Mouse (Mus musculus) liver (tissue): ENCODE measurements around the gene Nxpe4.
"Not testable (repeated sequence)": the region's sequence is repeated elsewhere in the genome, so short reads cannot be mapped to it uniquely, and the experiment has no call there.

ENCODE experiments used
- DNase-seq: peaks from one replicate; pipeline ENCODE4 v3.0.0-alpha.2; 2020; ENCODE audit warnings: mixed read lengths

Gene Nxpe4

DNA sequence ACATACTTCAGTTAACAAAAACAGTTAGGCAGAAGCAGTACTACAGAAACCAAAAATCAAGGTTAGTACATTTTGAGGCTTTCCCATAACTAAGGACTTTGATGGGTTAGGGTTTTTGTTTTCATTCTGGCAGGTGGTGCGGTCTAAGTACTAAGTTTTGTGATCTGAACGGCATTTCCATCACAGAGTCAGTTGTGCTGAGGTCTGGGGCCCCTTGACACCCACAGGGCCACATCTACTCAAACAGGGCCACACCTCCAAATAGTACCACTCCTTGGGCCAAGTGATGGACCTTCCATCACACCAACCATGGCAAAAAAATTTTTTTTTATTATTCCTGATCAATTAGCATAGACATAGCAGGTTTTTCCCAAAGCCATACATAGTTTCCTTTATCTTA lies 251.8 kb downstream of the Nxpe4 start:
- DNase-seq, result no peak

GRCm38 (mm10) chr9:48417366-48417765 lies 255.5 kb downstream of the Nxpe4 start:
- DNase-seq, result not testable (repeated sequence)

GRCm38 (mm10) chr9:48417994-48418393 lies 256.2 kb downstream of the Nxpe4 start:
- DNase-seq, result no peak

- DNase-seq, result no peak
These were observed 256.6 kb downstream of the Nxpe4 start for GRCm38 (mm10) chr9:48418397-48418796.

DNA sequence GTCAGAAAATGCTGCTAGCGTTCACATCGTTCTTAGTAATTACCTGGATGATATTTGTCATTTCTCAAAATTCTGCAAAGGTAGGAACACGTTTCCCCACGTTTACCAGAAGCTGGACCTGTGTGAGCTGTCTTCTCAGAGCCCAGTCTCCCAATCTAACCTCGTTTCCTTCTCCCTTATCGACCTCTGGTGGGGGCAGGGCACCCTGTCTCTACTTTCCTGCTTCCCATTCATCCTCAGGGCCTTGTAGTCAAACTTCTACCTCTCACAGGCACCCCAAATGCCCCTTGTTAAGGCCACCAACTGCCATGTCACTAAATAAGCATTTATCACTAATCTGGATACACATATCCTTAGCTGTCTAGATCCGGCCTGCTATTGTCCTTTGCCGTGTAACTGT lies 257.0 kb downstream of the Nxpe4 start:
- no peak for DNase-seq

- no peak for DNase-seq
These were observed 258.6 kb downstream of the Nxpe4 start for GRCm38 (mm10) chr9:48420437-48420836.

GRCm38 (mm10) chr9:48421029-48421428 lies 259.2 kb downstream of the Nxpe4 start:
- DNase-seq, result no peak

DNA sequence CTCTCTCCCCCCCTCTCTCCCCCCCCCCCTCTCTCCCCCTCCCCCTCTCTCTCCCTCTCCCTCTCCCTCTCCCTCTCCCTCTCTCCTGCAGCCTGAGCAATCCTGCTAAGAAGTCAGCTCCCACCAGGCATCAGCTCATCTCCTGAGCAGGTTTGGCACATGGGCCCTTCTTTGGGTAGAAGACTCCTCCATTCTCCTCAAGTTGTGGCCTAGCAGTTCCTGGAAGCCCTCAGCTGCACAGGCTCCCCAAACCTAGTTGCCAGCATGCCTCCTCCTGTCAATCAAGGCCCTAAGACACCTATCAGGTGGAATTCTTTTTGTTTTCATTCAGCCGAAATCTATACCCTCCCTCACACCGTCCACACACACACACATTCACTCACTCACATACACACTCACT lies 259.7 kb downstream of the Nxpe4 start:
- DNase-seq, result no peak

DNA sequence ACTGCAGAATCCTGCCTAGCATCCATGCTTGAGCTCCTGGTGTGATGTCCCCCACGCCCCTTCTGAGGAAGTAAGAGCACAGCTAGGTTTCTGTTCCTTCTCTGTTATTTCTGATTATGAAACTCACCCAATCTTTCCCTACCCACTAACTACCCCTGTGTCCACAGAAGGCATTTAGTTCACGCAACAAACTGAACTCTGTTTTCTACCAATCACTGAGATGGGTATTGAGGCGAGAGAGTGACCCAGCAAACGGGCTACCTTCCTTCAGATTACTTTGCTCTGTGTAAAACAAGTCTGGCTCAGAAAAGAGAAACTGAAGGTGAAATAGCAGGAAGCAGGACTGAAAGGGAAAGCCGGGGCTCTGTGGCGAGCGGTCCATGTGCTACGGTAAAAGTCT lies 260.6 kb downstream of the Nxpe4 start:
- DNase-seq, result no peak

GRCm38 (mm10) chr9:48423256-48423655 lies 261.4 kb downstream of the Nxpe4 start:
- no peak for DNase-seq

GRCm38 (mm10) chr9:48427176-48427575 lies 265.4 kb downstream of the Nxpe4 start:
- DNase-seq, result no peak

DNA sequence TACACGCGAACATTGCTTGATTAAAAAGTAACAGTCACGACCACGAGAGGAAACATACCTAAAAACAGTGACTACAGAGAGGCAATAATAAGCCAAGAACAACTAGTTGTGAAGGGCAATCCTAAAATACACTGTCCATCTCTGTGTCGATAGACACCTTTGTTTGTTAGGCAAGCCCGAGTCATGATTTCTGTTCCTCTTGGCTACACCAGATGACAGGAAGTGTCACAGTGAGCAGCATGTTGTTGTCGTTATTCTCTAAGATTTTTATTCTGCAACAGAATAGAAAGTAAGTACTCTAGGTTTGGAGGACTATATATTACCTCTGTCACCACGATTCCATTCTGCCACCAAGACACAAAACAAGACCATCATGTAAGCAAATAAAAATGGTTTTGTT lies 270.6 kb downstream of the Nxpe4 start:
- DNase-seq, result no peak

- no peak for DNase-seq
These were observed 282.1 kb downstream of the Nxpe4 start for GRCm38 (mm10) chr9:48443873-48444272.

- no peak for DNase-seq
These were observed 283.0 kb downstream of the Nxpe4 start for GRCm38 (mm10) chr9:48444821-48445220.

DNA sequence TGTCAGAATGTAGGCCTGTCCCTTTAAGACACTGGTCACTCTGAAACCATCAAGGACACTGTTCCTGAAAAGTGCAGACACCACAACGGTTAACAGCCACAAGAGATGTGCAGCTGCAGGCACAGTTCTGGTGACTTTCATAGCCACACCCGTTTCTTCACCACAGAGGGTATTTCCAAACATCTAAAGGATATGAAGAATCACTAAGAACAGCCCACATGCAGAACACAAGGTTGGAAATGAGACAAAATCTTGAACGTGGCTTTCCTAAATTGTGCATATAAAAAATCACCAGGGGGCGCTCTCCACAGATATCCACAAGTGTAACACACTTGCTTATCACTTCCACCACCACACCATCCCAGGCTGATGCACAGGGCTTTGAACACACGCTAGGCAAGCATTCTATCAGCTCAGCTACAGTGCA lies 286.0 kb downstream of the Nxpe4 start:
- DNase-seq, result peak; percentile 56
